Mouse (Mus musculus): ENCODE data around the gene Acp7.
A peak's percentile ranks its signal among the peaks of the same experiment; 100 is the strongest.

- TF ChIP-seq CTCF (IDR thresholded peaks at IDR 0.05; ENCODE audit: insufficient read depth, low read length) = peak; percentile 97
- TF ChIP-seq POLR2A (IDR thresholded peaks at IDR 0.05; ENCODE audit: borderline replicate concordance, extremely low read depth, low read depth, low read length) = no peak
Measured at GRCm38 (mm10) chr7:28601029-28601428, 30.1 kb downstream of the Acp7 start.

All from lung, adult 2 months (tissue).